Comparison of ENCODE assay signal across 16 mouse cellular contexts in genomic region chr8:7489948-7490347, GRCm38 (mm10).
"Had no signal": no experiment of that assay in that cellular context is flagged by ENCODE, and none has a peak within 500 bp of the region (broad histone marks: within the 10 kb centered on the region; RNA-seq: fewer than 3 reads in every experiment).

No protein-coding gene starts in this region.

- H3K4me1 ChIP-seq: neural tube, embryonic 13.5 days; neural tube, embryonic 15.5 days; stomach, embryonic 15.5 days had no signal

- H3K4me3 ChIP-seq: neural tube, embryonic 13.5 days; neural tube, embryonic 15.5 days; stomach, embryonic 15.5 days had no signal

- DNase-seq: retina, postnatal 1 day; right cerebral cortex, adult 18-20 months; right cerebral cortex, postnatal 14 days; right cerebral cortex, postnatal 25 days; right cerebral cortex, postnatal 4 days; spleen, adult 18-20 months; thymus, adult 18-20 months; thymus, adult 2 months; thymus, postnatal 14 days; thymus, postnatal 25 days; thymus, postnatal 36 days; thymus, postnatal 4 days had no signal

- H3K4me2 ChIP-seq: neural tube, embryonic 13.5 days; neural tube, embryonic 15.5 days; stomach, embryonic 15.5 days had no signal

- H3K27me3 ChIP-seq: neural tube, embryonic 13.5 days; neural tube, embryonic 15.5 days; stomach, embryonic 15.5 days had no signal

- H3K9ac ChIP-seq: neural tube, embryonic 13.5 days; neural tube, embryonic 15.5 days; stomach, embryonic 15.5 days had no signal

- H3K27ac ChIP-seq: neural tube, embryonic 13.5 days; neural tube, embryonic 15.5 days; stomach, embryonic 15.5 days; stomach, postnatal 0 days had no signal

- H3K36me3 ChIP-seq: neural tube, embryonic 13.5 days; neural tube, embryonic 15.5 days; stomach, embryonic 15.5 days had no signal

- H3K9me3 ChIP-seq: neural tube, embryonic 13.5 days; neural tube, embryonic 15.5 days; stomach, embryonic 15.5 days had no signal
